Mouse (Mus musculus) G1E (cell line): ENCODE data around the gene Fbxo42. TPM values are rescaled to one million over a fixed set of nuclear protein-coding genes. Genes with fewer than 3 reads are reported as not detected.
"Not testable (repeated sequence)": the region's sequence is repeated elsewhere in the genome, so short reads cannot be mapped to it uniquely, and the experiment has no call there.

ENCODE experiments used
- ATAC-seq: 2 replicates; pipeline ENCODE4 v1.8.0; 2016; ENCODE audit warnings: mild to moderate bottlenecking; ENCODE audit not compliant: insufficient number of reproducible peaks, poor library complexity, low FRiP score, severe bottlenecking; ENCODE audit errors: extremely low read depth
- DNase-seq: peaks from one replicate; pipeline ENCODE4 v3.0.0; 2012; ENCODE audit warnings: low spot score
- H3K27me3 ChIP-seq: 2 replicates; pipeline ENCODE4 v1.6.1; 2012; ENCODE audit warnings: mild to moderate bottlenecking, low read length, inconsistent platforms; ENCODE audit not compliant: insufficient read depth
- H3K36me3 ChIP-seq: replicated peaks from 2 replicates; pipeline ENCODE3; 2012; ENCODE audit warnings: mild to moderate bottlenecking, inconsistent platforms
- H3K4me1 ChIP-seq: 2 replicates; pipeline ENCODE4 v1.6.1; 2012; ENCODE audit warnings: low read depth, low read length, inconsistent platforms, mixed read lengths; ENCODE audit not compliant: insufficient read depth
- H3K4me3 ChIP-seq: 2 replicates; pipeline ENCODE4 v1.5.1; 2012; ENCODE audit warnings: low read depth, mild to moderate bottlenecking, inconsistent platforms, low read length, moderate library complexity, mixed read lengths
- H3K9me3 ChIP-seq: replicated peaks from 2 replicates; pipeline ENCODE4 v1.6.1; 2012; ENCODE audit warnings: inconsistent platforms
- CTCF ChIP-seq: IDR thresholded peaks from 2 replicates; pipeline ENCODE4 v1.5.1; 2012; ENCODE audit warnings: low read depth, low read length, inconsistent platforms, mixed read lengths
- GATA1 ChIP-seq: IDR thresholded peaks from 2 replicates; pipeline ENCODE4 v1.6.1; 2012; ENCODE audit warnings: borderline replicate concordance, low read length, inconsistent platforms, mixed read lengths
- GATA2 ChIP-seq: IDR thresholded peaks from 2 replicates; pipeline ENCODE4 v1.6.1; 2012; ENCODE audit warnings: low read depth, low read length, inconsistent platforms, borderline replicate concordance
- POLR2AphosphoS5 ChIP-seq: IDR thresholded peaks from 2 replicates; pipeline ENCODE4 v1.6.1; 2012; ENCODE audit warnings: low read depth, low read length, inconsistent platforms; ENCODE audit not compliant: insufficient replicate concordance
- TAL1 ChIP-seq: conservative IDR thresholded peaks from 2 replicates; pipeline ENCODE4 v1.6.1; 2012; ENCODE audit warnings: low read depth, low read length, inconsistent platforms, mixed read lengths
- polyA plus RNA-seq: library from polyadenylated mRNA; stranded (reverse); fragments of >175 nt; gene quantifications from 2 replicates; pipeline ENCODE4 v1.2.3, GENCODE M21; 2012
- total RNA-seq, 2 experiments: library from RNA; stranded (forward) in 1 of 2; stranded (reverse) in 1 of 2; fragments of 200-1000 nt in 1 of 2; fragments of >200 nt in 1 of 2; fragmentation: Nextera tagmentation in 1 of 2; gene quantifications; 2 replicates each; pipeline ENCODE4 v1.2.3; 2014 to 2017

The Fbxo42 gene
- total and polyA plus RNA-seq, 3 experiments: 8.3 to 36.7 (median 15.5) TPM

DNA sequence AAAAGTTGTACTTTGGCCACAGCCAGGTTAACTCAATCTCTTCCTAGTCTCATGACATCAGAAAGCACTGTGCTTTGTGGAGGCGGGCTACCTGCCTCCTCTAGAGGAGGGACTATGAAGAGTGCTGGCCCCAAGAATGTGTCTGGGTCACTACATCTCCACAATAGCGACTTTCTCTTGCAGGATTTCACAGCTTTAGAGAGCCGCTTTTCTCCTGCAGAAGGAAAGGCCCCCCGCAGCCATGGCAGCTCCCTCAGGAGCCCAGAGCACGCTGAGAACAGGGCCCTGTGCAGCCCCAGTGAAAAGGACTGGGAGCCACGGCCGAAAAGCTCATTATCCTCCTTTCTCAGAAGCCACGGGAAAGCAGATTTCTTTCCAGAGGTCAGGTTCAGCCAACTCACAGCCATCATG is 13.7 kb upstream of the Fbxo42 start:
- Histone ChIP-seq H3K36me3 (peaks cover 75% of the 10 kb centered on the region), H3K9me3 (no peaks in the 10 kb centered on the region), H3K4me1 (peaks cover 56% of the 10 kb centered on the region), H3K27me3 (no peaks in the 10 kb centered on the region), H3K4me3 (no peak overlapping the region)
- TF ChIP-seq POLR2AphosphoS5 (no peak), GATA1 (no peak), GATA2 (no peak), TAL1 (no peak), CTCF (no peak)
- ATAC-seq (no peak), DNase-seq (no peak)

DNA sequence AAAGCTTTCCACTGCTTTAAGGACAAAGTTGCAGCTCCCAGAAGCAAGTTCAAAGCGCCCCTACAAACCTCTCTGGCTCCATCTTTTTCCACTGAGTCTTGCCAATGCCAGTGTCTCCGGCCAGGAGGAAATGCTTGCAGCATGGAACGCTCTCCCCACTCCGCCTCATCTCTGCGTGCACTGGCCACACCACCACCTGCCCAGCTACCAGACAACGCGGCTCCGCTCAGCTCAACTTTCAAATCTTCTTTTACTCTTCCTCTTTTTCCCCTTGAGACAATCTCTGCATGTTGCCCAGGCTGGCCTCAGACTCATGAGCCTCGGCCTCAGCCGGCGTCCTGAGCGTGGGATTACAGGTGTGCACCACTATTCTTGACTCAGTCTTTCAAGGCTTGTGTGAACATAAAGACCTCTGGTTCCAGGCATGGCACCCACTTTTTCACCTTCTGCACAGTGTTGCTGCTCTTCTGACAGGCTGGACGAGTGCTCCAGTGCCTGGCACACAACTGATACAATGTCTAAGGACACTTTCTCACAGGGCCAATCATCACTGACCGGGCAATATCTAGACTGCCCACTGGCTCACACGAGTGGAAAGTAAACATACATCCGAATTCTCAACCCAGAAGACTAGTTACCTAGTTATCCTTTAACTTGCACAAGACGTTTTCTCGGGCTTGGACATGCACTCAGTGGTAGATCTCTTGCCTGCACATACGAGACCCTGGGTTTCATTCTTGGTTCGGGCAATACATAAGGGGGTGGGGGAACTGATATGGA is 12.8 kb upstream of the Fbxo42 start:
- ATAC-seq (no peak), DNase-seq (no peak)
- TF ChIP-seq POLR2AphosphoS5: no peak
- TF ChIP-seq CTCF: no peak
- TF ChIP-seq GATA2: no peak
- TF ChIP-seq TAL1: no peak
- no peak for TF ChIP-seq GATA1
- peak overlapping the region; percentile 10; the same call in 1 of the 2 replicates for H3K4me3 ChIP-seq
- no peaks in the 10 kb centered on the region for H3K9me3 ChIP-seq
- no peaks in the 10 kb centered on the region for H3K27me3 ChIP-seq
- peaks cover 66% of the 10 kb centered on the region for H3K36me3 ChIP-seq
- H3K4me1 ChIP-seq: peaks cover 50% of the 10 kb centered on the region

DNA sequence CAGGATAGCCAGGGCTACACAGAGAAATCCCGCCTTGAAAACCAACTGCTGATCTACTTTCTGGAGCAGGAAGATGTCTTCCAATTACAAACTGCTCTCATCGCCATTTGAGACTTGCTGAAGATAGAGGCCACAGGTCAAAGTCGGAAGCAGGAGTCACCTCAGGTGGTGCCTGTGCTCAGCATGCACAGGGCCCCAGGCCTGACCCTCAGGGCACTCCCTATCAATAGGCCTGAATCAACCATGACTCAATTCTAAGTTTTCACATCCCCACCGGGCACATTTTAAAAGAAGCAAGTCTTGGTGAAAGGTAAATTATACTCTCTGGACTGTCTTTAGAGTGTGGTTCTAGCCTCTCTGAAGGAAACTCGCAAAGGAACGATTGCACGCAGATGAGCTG is 11.6 kb upstream of the Fbxo42 start:
- no peak for ATAC-seq

DNA sequence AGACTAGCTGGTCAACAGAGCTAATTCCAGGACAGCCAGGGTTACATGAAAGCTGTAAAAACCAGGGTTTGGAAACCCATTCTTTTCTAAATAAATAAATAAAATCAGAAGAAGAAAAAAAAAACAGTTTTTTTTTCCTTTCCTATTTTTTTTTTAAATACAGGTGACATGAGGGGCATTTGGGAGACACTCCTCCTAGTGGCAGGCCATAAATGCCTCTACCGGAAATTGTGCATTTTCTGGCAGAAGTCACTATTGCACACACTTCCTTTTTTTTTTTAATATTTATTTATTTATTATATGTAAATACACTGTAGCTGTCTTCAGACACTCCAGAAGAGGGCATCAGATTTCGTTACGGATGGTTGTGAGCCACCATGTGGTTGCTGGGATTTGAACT is 10.0 kb upstream of the Fbxo42 start:
- Histone ChIP-seq H3K4me3 (peak overlapping the region; percentile 82; the same call in 1 of the 2 replicates), H3K4me1 (peaks cover 44% of the 10 kb centered on the region), H3K36me3 (peaks cover 40% of the 10 kb centered on the region)
- not testable (repeated sequence) for H3K9me3 ChIP-seq, H3K27me3 ChIP-seq, ATAC-seq, DNase-seq

More for the DNA sequence above, 11.6 kb upstream of the Fbxo42 start:
- DNase-seq: no peak
- no peak overlapping the region for H3K4me3 ChIP-seq
- H3K9me3 ChIP-seq: no peaks in the 10 kb centered on the region
- H3K27me3 ChIP-seq: no peaks in the 10 kb centered on the region
- TF ChIP-seq GATA2: no peak
- no peak for TF ChIP-seq TAL1
- TF ChIP-seq CTCF: no peak
- no peak for TF ChIP-seq GATA1
- TF ChIP-seq POLR2AphosphoS5: no peak
- H3K4me1 ChIP-seq: peaks cover 45% of the 10 kb centered on the region
- peaks cover 56% of the 10 kb centered on the region for H3K36me3 ChIP-seq

DNA sequence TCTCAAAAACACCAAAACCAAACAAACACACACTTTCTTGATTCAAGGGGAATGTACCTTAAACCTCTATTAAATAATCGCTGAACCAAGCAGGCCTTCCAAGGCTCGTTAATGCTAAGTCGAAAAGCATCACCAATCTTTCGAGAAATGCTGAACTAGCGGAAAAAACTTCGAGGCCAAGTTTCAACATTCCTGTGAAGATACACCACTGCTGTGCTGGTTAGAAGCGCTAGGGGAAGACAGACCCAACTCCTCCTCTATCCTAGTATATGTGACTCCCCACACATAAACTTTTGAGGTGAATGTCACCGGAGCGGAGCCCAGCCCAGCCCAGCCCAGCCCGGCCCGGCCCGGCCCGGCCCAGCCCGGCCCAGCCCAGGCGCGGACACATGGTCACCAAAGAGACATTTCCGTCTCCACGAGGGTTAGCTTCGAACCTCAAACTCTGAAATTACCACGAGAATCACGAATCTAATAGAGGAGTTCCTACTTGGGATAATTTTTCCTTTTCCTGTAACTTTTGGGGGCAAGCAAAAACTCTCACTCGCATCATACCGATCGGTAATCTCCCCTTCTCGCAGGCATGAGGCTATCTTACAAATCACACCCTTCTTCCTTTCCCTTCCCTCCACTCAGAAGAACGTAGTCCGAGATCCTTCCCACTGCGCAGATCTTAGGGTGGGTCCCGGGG is 9.1 kb upstream of the Fbxo42 start:
- no peak for DNase-seq
- H3K27me3 ChIP-seq: no peaks in the 10 kb centered on the region
- peaks cover 44% of the 10 kb centered on the region for H3K4me1 ChIP-seq
- peak overlapping the region; percentile 82 for H3K4me3 ChIP-seq
- ATAC-seq: no peak
- no peak for TF ChIP-seq CTCF
- TF ChIP-seq POLR2AphosphoS5: no peak
- TF ChIP-seq TAL1: no peak
- TF ChIP-seq GATA2: no peak
- TF ChIP-seq GATA1: no peak
- H3K36me3 ChIP-seq: peaks cover 35% of the 10 kb centered on the region
- H3K9me3 ChIP-seq: no peaks in the 10 kb centered on the region

DNA sequence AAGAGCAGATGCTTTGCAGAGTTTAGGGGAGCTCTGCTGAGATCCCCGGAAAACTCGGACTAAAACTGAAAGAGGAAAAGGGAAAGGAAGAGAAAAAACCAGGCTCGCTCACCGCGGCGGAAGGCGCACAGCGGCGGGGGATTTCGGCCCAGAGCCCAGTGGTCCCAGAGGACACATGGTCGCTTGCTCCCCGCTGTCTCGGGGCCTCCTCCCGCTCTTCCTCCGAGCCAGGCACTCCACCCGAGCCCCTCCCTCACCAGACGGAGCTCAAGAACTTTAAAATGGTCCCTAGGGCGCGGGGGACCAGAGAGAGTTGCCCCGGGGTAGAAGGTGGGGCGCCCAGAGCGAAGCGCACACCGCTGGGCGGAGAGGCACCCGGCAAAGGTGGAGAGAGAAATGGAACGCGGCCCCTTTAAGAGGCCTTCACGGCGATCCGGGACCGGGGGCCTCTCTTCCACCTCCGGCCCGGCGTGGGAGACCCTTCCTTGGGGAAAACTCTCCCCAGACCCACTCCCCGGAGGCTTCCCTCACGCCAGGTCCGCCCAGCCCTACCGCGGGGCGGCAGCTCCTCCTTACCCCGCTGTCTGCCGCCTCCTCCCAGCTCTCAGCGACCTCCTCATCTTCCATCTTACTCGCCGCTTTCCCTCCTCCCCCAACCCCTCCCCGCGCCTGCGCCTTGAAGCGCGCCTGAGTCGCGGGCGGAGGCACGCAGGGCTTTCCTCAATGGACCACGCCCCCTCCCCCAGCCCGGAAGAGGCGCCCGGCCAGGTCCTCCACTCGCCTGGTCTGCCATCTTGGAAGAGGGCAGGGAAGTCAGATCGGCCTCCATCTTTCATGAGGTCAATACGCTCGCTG is 8.4 kb upstream of the Fbxo42 start, which contains the start of gene Szrd1:
Gene Szrd1, minus strand, starts transcription at position 660 of the 855 bp plus-strand sequence.
- H3K36me3 ChIP-seq: peaks cover 35% of the 10 kb centered on the region
- ATAC-seq (peak; percentile 95), DNase-seq (peak; percentile 79)
- H3K4me3 ChIP-seq: peak within 1 kb of the TSS; percentile 82
- TF ChIP-seq GATA2 (no peak), CTCF (no peak), GATA1 (no peak), TAL1 (no peak), POLR2AphosphoS5 (no peak)
- no peaks in the 10 kb centered on the region for H3K27me3 ChIP-seq
- H3K9me3 ChIP-seq: no peaks in the 10 kb centered on the region
- H3K4me1 ChIP-seq: peaks cover 44% of the 10 kb centered on the region

DNA sequence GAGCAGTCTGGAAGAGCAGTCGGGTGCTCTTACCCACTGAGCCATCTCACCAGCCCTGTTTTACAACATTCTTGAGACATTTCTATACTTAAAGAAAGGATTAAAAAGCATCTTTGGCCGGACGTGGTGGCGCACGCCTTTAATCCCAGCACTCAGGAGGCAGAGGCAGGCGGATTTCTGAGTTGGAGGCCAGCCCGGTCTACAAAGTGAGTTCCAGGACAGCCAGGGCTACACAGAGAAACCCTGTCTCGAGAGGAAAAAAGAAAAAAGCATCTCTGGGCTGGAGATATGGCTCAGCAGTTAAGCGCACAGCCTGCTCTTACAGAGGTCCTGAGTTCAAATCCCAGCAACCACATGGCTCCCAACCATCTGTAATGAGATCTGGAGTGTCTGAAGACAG is 7.4 kb upstream of the Fbxo42 start:
- not testable (repeated sequence) for H3K9me3 ChIP-seq, H3K4me3 ChIP-seq, H3K27me3 ChIP-seq, ATAC-seq, DNase-seq
- Histone ChIP-seq H3K4me1 (peaks cover 36% of the 10 kb centered on the region), H3K36me3 (peaks cover 25% of the 10 kb centered on the region)
